Mouse (Mus musculus): ENCODE measurements around the gene Rnf207. TPM values are rescaled to one million over a fixed set of nuclear protein-coding genes. Genes with fewer than 3 reads are reported as not detected.

The Rnf207 gene
- polyA plus RNA-seq, 1 experiment = 7.1 TPM

- TF ChIP-seq CTCF (IDR thresholded peaks at IDR 0.05; ENCODE audit: borderline replicate concordance, extremely low read depth, insufficient read depth, insufficient read length) = no peak
- no peak for TF ChIP-seq POLR2A (IDR thresholded peaks at IDR 0.05; ENCODE audit: borderline replicate concordance, extremely low read depth, insufficient read depth, insufficient read length, poor library complexity, severe bottlenecking)
- DNase-seq (ENCODE audit: low read depth) = no peak
Observed at GRCm38 (mm10) chr4:152290991-152291390, 27.8 kb downstream of the Rnf207 start.

- peak; percentile 78 for DNase-seq (ENCODE audit: low read depth)
Observed at GRCm38 (mm10) chr4:152290385-152290784, 28.4 kb downstream of the Rnf207 start.

DNA sequence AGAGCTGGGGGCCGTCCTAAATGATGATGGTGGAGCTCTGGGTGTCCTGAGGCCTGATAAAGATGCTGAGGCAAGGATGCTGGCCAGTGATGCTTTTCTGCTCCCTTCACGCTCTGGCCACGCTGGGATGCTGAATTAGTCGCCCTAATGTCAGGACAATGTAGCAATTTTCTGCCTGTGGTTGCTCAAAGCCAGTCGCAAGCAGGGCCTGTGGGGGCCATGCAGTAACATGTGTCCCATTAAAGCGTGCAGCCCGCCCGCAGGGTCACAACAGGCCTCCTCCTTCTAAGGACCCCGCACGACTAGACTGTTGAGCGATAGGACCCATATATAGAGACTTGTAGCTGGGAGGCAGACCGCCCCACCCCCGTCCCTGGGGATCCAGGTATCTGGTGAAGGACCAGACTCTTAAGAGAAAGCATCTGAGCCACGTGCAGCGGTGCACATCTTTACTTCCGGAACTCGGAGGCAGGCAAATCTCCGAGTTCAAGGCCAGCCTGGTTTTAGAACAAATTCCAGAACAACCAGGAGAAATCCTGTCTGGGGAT is 30.3 kb downstream of the Rnf207 start:
- DNase-seq (ENCODE audit: low read depth) = peak; percentile 31

More at GRCm38 (mm10) chr4:152290385-152290784, 28.4 kb downstream of the Rnf207 start:
- TF ChIP-seq POLR2A (IDR thresholded peaks at IDR 0.05; ENCODE audit: borderline replicate concordance, extremely low read depth, insufficient read depth, insufficient read length, poor library complexity, severe bottlenecking) = no peak
- no peak for TF ChIP-seq CTCF (IDR thresholded peaks at IDR 0.05; ENCODE audit: borderline replicate concordance, extremely low read depth, insufficient read depth, insufficient read length)

DNA sequence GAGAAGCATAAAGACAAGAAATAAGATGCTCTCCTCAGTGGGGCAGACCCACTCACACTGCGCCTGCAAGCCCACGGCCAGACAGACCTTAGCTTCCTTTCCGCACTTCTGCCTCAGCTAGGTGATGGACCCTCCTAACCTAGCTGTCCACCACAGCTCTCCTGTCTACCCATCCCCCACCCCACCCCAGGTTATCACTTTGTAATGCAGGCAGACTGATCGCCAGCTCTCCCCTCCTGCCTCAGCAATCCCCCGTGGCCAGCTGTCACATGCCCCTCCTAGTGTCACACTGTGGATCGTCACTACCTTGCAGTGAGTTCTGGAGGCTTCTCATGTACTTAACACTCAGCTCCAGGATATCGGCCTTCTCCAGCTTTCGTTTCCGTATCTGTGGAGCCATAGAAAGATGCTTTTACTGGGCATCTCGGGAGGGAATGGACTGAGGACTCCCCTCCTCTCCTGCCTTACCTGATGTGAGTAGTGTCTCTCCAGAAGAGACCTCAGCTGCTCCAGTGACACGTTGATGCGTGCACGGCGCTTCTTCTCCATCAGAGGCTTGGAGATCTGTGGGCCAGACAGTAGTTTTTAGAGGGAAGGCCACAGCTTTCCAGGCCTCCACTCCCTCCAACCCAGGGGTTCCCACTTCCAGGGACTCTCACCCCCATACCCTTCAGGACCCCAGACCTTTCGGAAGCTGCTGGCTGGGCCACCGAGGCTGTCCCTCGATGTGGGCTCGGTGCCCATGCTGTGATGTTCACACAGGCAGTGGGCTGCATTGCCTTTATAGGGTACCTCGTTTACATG is 31.3 kb downstream of the Rnf207 start:
- no peak for DNase-seq (ENCODE audit: low read depth)
- no peak for TF ChIP-seq POLR2A (IDR thresholded peaks at IDR 0.05; ENCODE audit: borderline replicate concordance, extremely low read depth, insufficient read depth, insufficient read length, poor library complexity, severe bottlenecking)
- TF ChIP-seq CTCF (IDR thresholded peaks at IDR 0.05; ENCODE audit: borderline replicate concordance, extremely low read depth, insufficient read depth, insufficient read length) = no peak

More for the DNA sequence above, 30.3 kb downstream of the Rnf207 start:
- TF ChIP-seq CTCF (IDR thresholded peaks at IDR 0.05; ENCODE audit: borderline replicate concordance, extremely low read depth, insufficient read depth, insufficient read length) (no peak), POLR2A (IDR thresholded peaks at IDR 0.05; ENCODE audit: borderline replicate concordance, extremely low read depth, insufficient read depth, insufficient read length, poor library complexity, severe bottlenecking) (no peak)

GRCm38 (mm10) chr4:152286887-152287286 is 31.9 kb downstream of the Rnf207 start:
- no peak for TF ChIP-seq POLR2A (IDR thresholded peaks at IDR 0.05; ENCODE audit: borderline replicate concordance, extremely low read depth, insufficient read depth, insufficient read length, poor library complexity, severe bottlenecking)
- no peak for TF ChIP-seq CTCF (IDR thresholded peaks at IDR 0.05; ENCODE audit: borderline replicate concordance, extremely low read depth, insufficient read depth, insufficient read length)
- peak; percentile 37 for DNase-seq (ENCODE audit: low read depth)

- TF ChIP-seq CTCF (IDR thresholded peaks at IDR 0.05; ENCODE audit: borderline replicate concordance, extremely low read depth, insufficient read depth, insufficient read length) = no peak
- TF ChIP-seq POLR2A (IDR thresholded peaks at IDR 0.05; ENCODE audit: borderline replicate concordance, extremely low read depth, insufficient read depth, insufficient read length, poor library complexity, severe bottlenecking) = no peak
- peak; percentile 51 for DNase-seq (ENCODE audit: low read depth)
Observed at GRCm38 (mm10) chr4:152286183-152286582, 32.6 kb downstream of the Rnf207 start.

GRCm38 (mm10) chr4:152285505-152285904 is 33.3 kb downstream of the Rnf207 start:
- TF ChIP-seq CTCF (IDR thresholded peaks at IDR 0.05; ENCODE audit: borderline replicate concordance, extremely low read depth, insufficient read depth, insufficient read length) = peak; percentile 74
- TF ChIP-seq POLR2A (IDR thresholded peaks at IDR 0.05; ENCODE audit: borderline replicate concordance, extremely low read depth, insufficient read depth, insufficient read length, poor library complexity, severe bottlenecking) = no peak
- DNase-seq (ENCODE audit: low read depth) = peak; percentile 64

GRCm38 (mm10) chr4:152283186-152283950 is 35.4 kb downstream of the Rnf207 start:
- TF ChIP-seq CTCF (IDR thresholded peaks at IDR 0.05; ENCODE audit: borderline replicate concordance, extremely low read depth, insufficient read depth, insufficient read length) (peak; percentile 83), POLR2A (IDR thresholded peaks at IDR 0.05; ENCODE audit: borderline replicate concordance, extremely low read depth, insufficient read depth, insufficient read length, poor library complexity, severe bottlenecking) (no peak)
- DNase-seq (ENCODE audit: low read depth) = peak; percentile 91

- no peak for TF ChIP-seq CTCF (IDR thresholded peaks at IDR 0.05; ENCODE audit: borderline replicate concordance, extremely low read depth, insufficient read depth, insufficient read length)
- no peak for TF ChIP-seq POLR2A (IDR thresholded peaks at IDR 0.05; ENCODE audit: borderline replicate concordance, extremely low read depth, insufficient read depth, insufficient read length, poor library complexity, severe bottlenecking)
- DNase-seq (ENCODE audit: low read depth) = no peak
Observed at GRCm38 (mm10) chr4:152282721-152283120, 36.1 kb downstream of the Rnf207 start.

- no peak for TF ChIP-seq POLR2A (IDR thresholded peaks at IDR 0.05; ENCODE audit: borderline replicate concordance, extremely low read depth, insufficient read depth, insufficient read length, poor library complexity, severe bottlenecking)
- no peak for TF ChIP-seq CTCF (IDR thresholded peaks at IDR 0.05; ENCODE audit: borderline replicate concordance, extremely low read depth, insufficient read depth, insufficient read length)
- no peak for DNase-seq (ENCODE audit: low read depth)
Observed at GRCm38 (mm10) chr4:152281601-152282000, 37.2 kb downstream of the Rnf207 start.

DNA sequence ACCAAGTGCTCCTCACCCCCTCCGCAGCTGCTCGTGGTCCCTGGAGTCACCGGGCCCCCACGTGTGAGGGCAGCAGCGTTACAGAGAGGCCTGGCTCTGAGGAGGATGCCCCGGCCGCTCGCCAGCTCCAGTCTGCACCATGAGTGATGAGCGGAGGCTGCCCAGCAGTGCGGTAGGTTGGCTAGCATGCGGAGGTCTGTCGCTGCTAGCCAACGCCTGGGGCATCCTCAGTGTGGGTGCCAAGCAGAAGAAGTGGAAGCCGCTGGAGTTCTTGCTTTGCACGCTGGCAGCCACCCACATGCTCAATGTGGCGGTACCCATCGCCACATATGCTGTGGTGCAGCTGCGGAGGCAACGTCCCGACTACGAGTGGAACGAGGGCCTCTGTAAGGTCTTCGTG is 39.8 kb downstream of the Rnf207 start:
- peak; percentile 51 for DNase-seq (ENCODE audit: low read depth)
- TF ChIP-seq CTCF (IDR thresholded peaks at IDR 0.05; ENCODE audit: borderline replicate concordance, extremely low read depth, insufficient read depth, insufficient read length) = no peak
- TF ChIP-seq POLR2A (IDR thresholded peaks at IDR 0.05; ENCODE audit: borderline replicate concordance, extremely low read depth, insufficient read depth, insufficient read length, poor library complexity, severe bottlenecking) = no peak

All from brain, embryonic 14.5 days (tissue).